8 mouse cellular contexts compared by ENCODE assay signal in the genomic region with DNA sequence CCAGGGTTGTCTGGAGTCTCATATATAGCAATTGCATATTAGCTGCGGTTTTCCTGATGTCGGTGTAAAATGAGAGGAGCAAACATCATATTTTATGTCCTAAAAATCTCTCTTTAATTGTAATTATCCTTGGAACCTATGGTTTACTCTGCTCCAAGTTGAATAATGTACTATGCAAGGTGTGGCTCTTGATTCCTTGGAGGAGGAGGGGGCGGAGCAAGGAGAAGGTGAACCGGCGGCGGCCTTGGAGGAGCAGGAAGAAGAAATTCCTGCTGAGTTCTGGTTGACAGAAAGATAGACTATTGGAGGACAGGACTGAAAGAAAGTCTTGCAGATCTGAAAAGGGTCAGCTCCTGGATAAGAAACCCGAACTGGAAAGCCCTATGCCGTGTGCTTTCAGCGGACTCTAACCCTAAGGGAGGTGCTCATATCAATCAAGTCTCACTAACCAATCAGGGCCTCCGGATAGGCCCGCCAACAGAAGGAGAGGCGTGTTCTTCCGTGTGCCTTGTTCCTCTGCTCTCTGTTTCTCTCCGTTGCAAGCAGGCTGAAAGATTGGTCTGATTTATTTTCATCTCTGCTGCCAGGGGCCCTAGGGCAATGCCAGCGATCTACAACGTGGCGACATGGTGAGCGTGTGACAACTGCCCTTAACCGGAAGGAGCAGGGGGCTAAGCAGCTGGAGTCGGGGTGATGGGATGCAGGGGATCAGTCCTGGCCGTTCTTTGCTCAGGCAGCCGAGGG.
DNase-seq lines count a peak whose midpoint lies in the region; ATAC-seq and TF ChIP-seq lines count a peak whose summit lies in the region.
"Not testable (repeated sequence)": the region's sequence is repeated elsewhere in the genome, so short reads cannot be mapped to it uniquely, and the experiment has no call there.

No protein-coding gene starts in this region.

- not testable (repeated sequence) for H3K79me2 ChIP-seq in CH12.LX (replicated peaks; ENCODE audit: control insufficient read depth, extremely low read depth, insufficient read depth, poor library complexity, severe bottlenecking)

- TF ChIP-seq EP300 in CH12.LX (IDR thresholded peaks at IDR 0.05; ENCODE audit: low read length) = not testable (repeated sequence)

- TF ChIP-seq RAD21 in CH12.LX (IDR thresholded peaks at IDR 0.05; ENCODE audit: low read depth, low read length) = not testable (repeated sequence)

- in situ Hi-C loops in CH12.LX (cut with MboI; ENCODE audit: low pct_ligation_motif_present, low pct_unique_long_range_greater_than_20kb, low sequenced_read_pairs) = not testable (repeated sequence)

- not testable (repeated sequence) for H3K9me3 ChIP-seq in CH12.LX (replicated peaks; ENCODE audit: low read length); heart, embryonic 15.5 days (replicated peaks); kidney, postnatal 0 days (replicated peaks; ENCODE audit: low read length); limb, embryonic 15.5 days; midbrain, embryonic 15.5 days
- peaks cover 14% of the 10 kb centered on the region; the same call in 1 of the 2 replicates for H3K9me3 ChIP-seq in forebrain, embryonic 10.5 days

- H3K9ac ChIP-seq in CH12.LX (ENCODE audit: insufficient read depth, low read depth) = peak overlapping the region; percentile 79
- peak overlapping the region; percentile 66 for H3K9ac ChIP-seq in heart, embryonic 15.5 days
- H3K9ac ChIP-seq in kidney, postnatal 0 days (ENCODE audit: low read depth, low read length) = peak overlapping the region; percentile 57
- peak overlapping the region; percentile 60 for H3K9ac ChIP-seq in limb, embryonic 15.5 days
- H3K9ac ChIP-seq in midbrain, embryonic 15.5 days = peak overlapping the region; percentile 80

- peak overlapping the region; percentile 49 for H3K27ac ChIP-seq in CH12.LX (ENCODE audit: insufficient read depth, low read depth)
- H3K27ac ChIP-seq in forebrain, embryonic 10.5 days = peak overlapping the region; percentile 88
- H3K27ac ChIP-seq in heart, embryonic 15.5 days = peak overlapping the region; percentile 78
- peak overlapping the region; percentile 78 for H3K27ac ChIP-seq in kidney, postnatal 0 days
- peak overlapping the region; percentile 76 for H3K27ac ChIP-seq in limb, embryonic 15.5 days
- peak overlapping the region; percentile 76 for H3K27ac ChIP-seq in midbrain, embryonic 15.5 days

- 2% methylated on average over 22 of the region's 22 CpGs for WGBS in forebrain, embryonic 10.5 days
- WGBS in heart, embryonic 15.5 days = 2% methylated on average over 22 of the region's 22 CpGs
- WGBS in kidney, postnatal 0 days = 2% methylated on average over 22 of the region's 22 CpGs
- WGBS in limb, embryonic 15.5 days = 1% methylated on average over 22 of the region's 22 CpGs
- 1% methylated on average over 22 of the region's 22 CpGs for WGBS in midbrain, embryonic 15.5 days

- not testable (repeated sequence) for TF ChIP-seq CTCF in CH12.LX (conservative IDR thresholded peaks at IDR 0.05 in 1 of 2, IDR thresholded peaks at IDR 0.05 in 1 of 2; ENCODE audit: low read depth in 2 of 2, low read length in 2 of 2); kidney, postnatal 0 days (IDR thresholded peaks at IDR 0.05; ENCODE audit: low read depth)

- dilution Hi-C loops in CH12.LX (cut with MboI; ENCODE audit: extremely low pct_ligation_motif_present, extremely low pct_unique_long_range_greater_than_20kb, low sequenced_read_pairs) = not testable (repeated sequence)

- not testable (repeated sequence) for TF ChIP-seq POLR2A in CH12.LX (IDR thresholded peaks at IDR 0.05; ENCODE audit: low read depth, low read length)

- not testable (repeated sequence) for H3K4me2 ChIP-seq in CH12.LX (ENCODE audit: insufficient read depth, low read depth, poor library complexity, severe bottlenecking)
- H3K4me2 ChIP-seq in heart, embryonic 15.5 days = peak overlapping the region; percentile 67
- peak overlapping the region; percentile 65 for H3K4me2 ChIP-seq in kidney, postnatal 0 days (ENCODE audit: low read length)
- peak overlapping the region; percentile 52 for H3K4me2 ChIP-seq in limb, embryonic 15.5 days
- H3K4me2 ChIP-seq in midbrain, embryonic 15.5 days = peak overlapping the region; percentile 66

- peak; percentile 63 for DNase-seq in CH12.LX (ENCODE audit: extremely low read depth)
- DNase-seq in c-Kit-positive CD71-negative TER-119-negative erythroid progenitor cells, embryonic 14.5 days (ENCODE audit: low read depth) = peak; percentile 30
- DNase-seq in forebrain, embryonic 10.5 days (ENCODE audit: extremely low spot score, low spot score) = peak; percentile 45
- DNase-seq in kidney, postnatal 0 days (ENCODE audit: low spot score) = peak; percentile 76
- DNase-seq in spleen, postnatal 36 days (ENCODE audit: low spot score in 2 of 2) = peak; percentile 42 to 47

- H3K27me3 ChIP-seq in CH12.LX (replicated peaks); forebrain, embryonic 10.5 days (ENCODE audit: poor library complexity, severe bottlenecking); heart, embryonic 15.5 days; kidney, postnatal 0 days (ENCODE audit: insufficient read depth, low read length); limb, embryonic 15.5 days; midbrain, embryonic 15.5 days (replicated peaks): not testable (repeated sequence)

- not testable (repeated sequence) for H3K36me3 ChIP-seq in CH12.LX (replicated peaks in 1 of 2; ENCODE audit: control insufficient read depth in 1 of 2, insufficient read depth in 1 of 2, low read length in 1 of 2); heart, embryonic 15.5 days; kidney, postnatal 0 days (ENCODE audit: insufficient read depth, low read length); limb, embryonic 15.5 days; midbrain, embryonic 15.5 days (replicated peaks)
- peaks cover 17% of the 10 kb centered on the region for H3K36me3 ChIP-seq in forebrain, embryonic 10.5 days (replicated peaks)

- H3K4me1 ChIP-seq in CH12.LX (ENCODE audit: control insufficient read depth in 1 of 2, insufficient read depth in 2 of 2); forebrain, embryonic 10.5 days; heart, embryonic 15.5 days (replicated peaks); kidney, postnatal 0 days (replicated peaks; ENCODE audit: insufficient read depth, low read length); limb, embryonic 15.5 days; midbrain, embryonic 15.5 days: not testable (repeated sequence)

- peak overlapping the region; percentile 56 to 96 (median 72) for H3K4me3 ChIP-seq in CH12.LX (replicated peaks in 1 of 3; ENCODE audit: low read depth in 2 of 3, low read length in 2 of 3, poor library complexity in 1 of 3)
- peak overlapping the region; percentile 70 for H3K4me3 ChIP-seq in forebrain, embryonic 10.5 days
- peak overlapping the region; percentile 68 for H3K4me3 ChIP-seq in heart, embryonic 15.5 days
- peak overlapping the region; percentile 66 for H3K4me3 ChIP-seq in kidney, postnatal 0 days (replicated peaks; ENCODE audit: low read depth, low read length)
- peak overlapping the region; percentile 56 for H3K4me3 ChIP-seq in limb, embryonic 15.5 days
- peak overlapping the region; percentile 73 for H3K4me3 ChIP-seq in midbrain, embryonic 15.5 days

- peak; percentile 70; the same call in 1 of the 2 replicates for ATAC-seq in heart, embryonic 15.5 days (replicated peaks; ENCODE audit: insufficient number of reproducible peaks, insufficient read depth, low FRiP score, low read depth)
- peak; percentile 82 for ATAC-seq in kidney, postnatal 0 days (replicated peaks; ENCODE audit: low FRiP score, low read depth)
- ATAC-seq in limb, embryonic 15.5 days (ENCODE audit: insufficient number of reproducible peaks, low FRiP score, low TSS enrichment, low read depth) = not testable (repeated sequence)
- ATAC-seq in midbrain, embryonic 15.5 days (replicated peaks) = peak; percentile 94

TF ChIP-seq in CH12.LX, 34 proteins besides CTCF, POLR2A, EP300 and RAD21:
- peak; percentile 54; the same call in 1 of the 2 replicates for TF ChIP-seq TCF12 (IDR thresholded peaks at IDR 0.05; ENCODE audit: low read depth, low read length)
- peak; percentile 97 for TF ChIP-seq E2F4 (IDR thresholded peaks at IDR 0.05; ENCODE audit: insufficient replicate concordance, low read depth, low read length)
- TF ChIP-seq NELFE (IDR thresholded peaks at IDR 0.05; ENCODE audit: low read depth, low read length) = peak; percentile 57; the same call in 1 of the 2 replicates
- TF ChIP-seq ELF1 (IDR thresholded peaks at IDR 0.05; ENCODE audit: low read depth, low read length) = peak; percentile 21; the same call in 1 of the 2 replicates
- 0 out of 2 replicates have a peak, but pooled peaks have one; percentile 40 for TF ChIP-seq TBP (conservative IDR thresholded peaks at IDR 0.05; ENCODE audit: low read depth, low read length)
- peak; percentile 49; the same call in 1 of the 2 replicates for TF ChIP-seq CHD2 (IDR thresholded peaks at IDR 0.05; ENCODE audit: low read length)
- TF ChIP-seq KAT2A (IDR thresholded peaks at IDR 0.05; ENCODE audit: insufficient replicate concordance, low read length) = 0 out of 2 replicates have a peak, but pooled peaks have one; percentile 30
- TF ChIP-seq HCFC1 (IDR thresholded peaks at IDR 0.05; ENCODE audit: low read depth, low read length) = peak; percentile 49; the same call in 1 of the 2 replicates
TF ChIP-seq in CH12.LX: peak in this region for 8; not testable (repeated sequence) for 26.
